Mouse (Mus musculus) adrenal gland (tissue): ENCODE measurements around the gene Creb1.
"Not testable (repeated sequence)": the region's sequence is repeated elsewhere in the genome, so short reads cannot be mapped to it uniquely, and the experiment has no call there.

ENCODE experiments used
- intact Hi-C: fragments of 180-260 bp; cut with DNase I; formaldehyde crosslinking; loops from one replicate; pipeline ENCODE4 v1.15.1; 2025

Creb1 gene

DNA sequence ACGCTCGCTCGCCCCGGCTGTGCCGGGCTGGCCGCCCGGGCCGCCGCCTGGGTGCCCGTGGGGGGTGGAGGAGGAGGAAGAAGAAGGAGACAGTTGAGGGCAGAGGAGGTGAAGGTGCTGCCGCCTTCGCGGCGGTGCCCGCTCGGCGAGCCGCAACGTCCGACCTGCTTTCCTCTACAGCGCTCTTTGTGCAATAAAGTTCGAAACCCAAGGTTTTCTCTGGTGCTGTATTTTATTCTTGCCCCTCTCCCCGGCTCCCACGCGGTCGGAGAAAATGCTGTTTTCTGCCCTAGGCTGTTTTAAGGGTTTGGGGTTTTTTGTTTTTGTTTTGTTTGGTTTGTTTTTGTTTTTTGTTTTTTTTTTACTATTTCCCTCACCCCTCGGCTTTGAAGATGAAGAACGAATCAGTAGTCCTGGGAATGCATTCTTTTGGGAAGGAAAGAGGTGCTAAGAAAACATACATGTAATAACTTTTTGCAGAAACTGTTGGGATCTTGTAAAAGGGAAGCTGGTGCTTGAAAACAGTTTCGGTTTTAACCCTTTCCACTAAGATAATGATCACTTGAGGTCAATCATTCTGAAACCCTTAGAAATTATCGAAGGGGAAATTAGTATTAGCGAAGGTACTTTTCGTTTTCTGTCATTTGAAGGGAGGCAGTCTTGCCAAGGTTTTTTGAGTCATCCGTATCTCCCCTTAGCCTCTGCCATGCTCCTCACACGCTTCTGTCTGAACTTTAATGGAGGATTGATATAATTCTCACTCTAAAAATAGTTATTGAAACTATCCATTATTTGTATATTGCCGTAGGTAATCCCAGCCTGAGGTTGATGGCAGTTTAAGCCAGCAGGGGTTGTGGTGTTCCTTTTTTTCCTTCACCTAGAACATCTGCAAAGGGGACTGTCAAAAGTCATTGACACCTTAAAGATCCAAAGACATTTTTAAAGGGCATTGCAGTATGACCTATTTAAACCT lies 1.3 kb downstream of the Creb1 start:
- intact Hi-C loops: loop anchor here (5.0 kb wide), 2 partner anchors 84 to 159 kb away; partner anchors contain the start of genes Ccnyl1 and Mettl21a

DNA sequence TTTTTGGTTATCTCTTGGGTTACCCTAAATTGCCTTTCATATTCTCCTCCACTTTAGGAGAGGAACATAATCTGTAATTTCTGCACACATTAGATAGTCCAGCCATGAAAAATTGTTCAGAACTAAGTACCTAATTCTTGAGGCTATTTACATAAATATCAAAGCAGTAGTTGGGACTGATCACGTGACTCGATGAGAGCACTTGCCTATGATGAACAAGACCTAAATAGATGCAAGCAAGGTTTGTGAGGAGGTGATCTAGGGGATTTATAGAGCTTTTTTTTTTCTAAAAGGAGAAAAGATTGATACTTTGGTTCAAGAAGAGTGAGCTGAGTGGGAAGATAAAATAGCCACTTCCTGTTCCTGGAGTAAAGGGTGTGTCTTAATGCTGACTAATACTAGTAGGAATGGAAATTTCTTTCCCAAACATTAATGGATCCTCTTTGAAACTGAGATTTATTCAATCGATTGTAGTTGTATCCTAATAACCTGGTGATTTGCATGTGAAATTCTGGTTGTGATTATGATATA lies 6.5 kb downstream of the Creb1 start:
- intact Hi-C loops: no loop called here

DNA sequence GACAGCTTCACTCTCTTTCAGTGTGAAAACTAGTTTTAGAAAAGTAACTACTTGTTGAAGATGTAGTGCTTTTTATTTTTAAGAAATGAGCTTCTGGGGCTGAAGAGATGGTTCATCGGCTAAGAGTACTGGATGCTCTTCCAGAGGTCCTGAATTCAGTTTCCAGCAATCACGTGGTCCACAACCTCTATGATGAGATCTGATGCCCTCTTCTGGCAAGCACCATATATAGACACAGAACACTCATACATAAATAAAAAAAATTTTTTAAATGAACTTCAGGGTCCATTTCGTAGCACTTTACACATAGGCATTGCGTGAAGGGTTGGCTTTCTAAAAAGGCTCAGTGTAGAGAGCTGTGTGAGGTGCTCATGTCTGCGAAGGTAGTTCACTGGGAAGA lies 11.3 kb downstream of the Creb1 start:
- intact Hi-C loops: no loop called here

DNA sequence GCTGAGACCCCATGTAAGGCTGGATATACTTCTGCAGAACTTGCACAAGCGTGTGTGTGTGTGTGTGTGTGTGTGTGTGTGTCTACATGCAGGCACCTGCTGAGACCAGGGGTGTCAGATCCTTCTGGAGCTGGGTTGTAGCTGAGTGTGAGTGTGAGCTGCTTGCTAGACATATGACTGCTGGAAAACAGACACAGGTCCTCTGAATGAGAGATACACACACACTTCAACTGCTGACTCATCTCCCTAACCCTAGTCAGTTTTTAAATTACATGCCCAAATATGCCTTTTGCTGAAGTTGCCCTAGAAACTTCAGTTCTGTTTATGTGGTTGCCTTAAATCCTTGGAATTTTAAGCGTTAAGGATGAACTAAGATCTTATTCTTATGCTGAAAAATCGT lies 13.6 kb downstream of the Creb1 start:
- intact Hi-C loops: no loop called here

DNA sequence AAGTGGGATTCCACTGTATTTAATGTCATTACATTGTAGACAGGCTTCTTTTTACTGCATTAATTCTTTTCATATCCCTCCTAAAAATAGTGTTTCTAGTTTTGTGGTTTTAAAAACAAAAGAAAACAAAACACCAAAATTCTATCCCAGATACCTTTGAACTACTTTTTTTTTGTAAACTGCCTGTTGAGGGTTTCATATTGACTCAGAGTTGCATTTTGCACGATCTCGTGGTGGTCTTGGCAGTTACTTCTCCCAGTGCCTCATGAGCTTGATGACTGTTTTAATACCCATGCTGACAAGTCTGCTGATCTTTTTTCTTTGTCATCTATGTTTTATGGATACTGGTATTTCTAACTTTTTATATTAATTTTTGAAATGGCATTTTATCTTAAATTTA lies 16.9 kb downstream of the Creb1 start:
- intact Hi-C loops: no loop called here

DNA sequence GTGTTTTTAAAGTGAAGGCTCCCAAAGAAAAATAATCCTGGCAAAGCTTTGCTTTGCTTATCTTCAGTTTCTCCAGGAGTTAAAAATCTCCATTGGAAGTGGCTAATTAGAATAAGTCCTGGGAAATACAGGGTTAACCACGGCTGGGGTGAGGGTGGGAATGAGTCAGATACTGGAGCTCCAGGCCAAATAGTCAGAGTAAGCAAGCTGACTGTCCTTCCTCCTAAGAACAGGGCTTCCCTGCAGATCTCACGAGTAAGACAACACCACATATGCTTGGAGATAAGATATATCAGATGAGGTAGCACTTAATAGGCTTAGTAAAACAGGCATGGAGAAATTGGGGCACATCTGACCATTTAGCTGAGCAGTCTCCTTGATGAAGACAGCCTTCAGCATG lies 19.5 kb downstream of the Creb1 start:
- intact Hi-C loops: no loop called here

DNA sequence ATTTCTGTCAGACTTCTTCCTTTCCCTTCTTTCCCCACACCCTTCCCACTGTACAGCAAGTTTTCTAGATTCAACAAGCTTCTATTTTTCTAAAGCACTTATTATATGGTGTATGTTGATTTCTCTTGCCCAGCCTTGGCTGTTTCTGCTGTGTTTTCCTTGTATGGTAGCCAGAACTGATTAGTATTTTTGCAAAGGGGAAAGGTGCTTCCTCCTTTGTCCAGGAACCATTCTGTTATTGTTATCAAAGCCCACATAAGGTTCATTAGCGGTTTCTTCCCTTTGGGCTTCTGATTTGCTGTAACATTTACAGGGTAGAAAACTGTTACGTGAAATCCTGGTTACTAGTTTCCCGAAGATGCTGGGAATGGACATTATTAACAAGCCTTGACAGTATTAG lies 27.7 kb downstream of the Creb1 start:
- intact Hi-C loops: no loop called here

DNA sequence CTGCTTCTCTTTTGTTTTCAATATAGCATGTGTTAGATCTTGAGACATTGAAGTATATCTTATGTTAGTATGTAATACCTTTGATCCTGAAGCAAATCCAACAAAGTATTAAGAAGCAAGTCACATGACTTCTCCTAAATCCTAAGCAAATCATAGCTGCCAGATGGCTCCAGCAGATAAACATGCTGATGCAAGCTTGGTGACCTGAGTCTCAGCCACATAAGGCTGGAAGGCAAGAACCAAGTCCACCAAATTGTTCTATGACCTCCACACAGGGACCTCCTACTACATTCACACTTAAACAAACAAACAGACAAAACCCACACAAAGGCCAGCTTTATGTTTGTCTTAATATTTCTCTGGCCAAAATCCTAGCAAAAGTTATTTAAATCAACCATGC lies 35.8 kb downstream of the Creb1 start:
- intact Hi-C loops: no loop called here

DNA sequence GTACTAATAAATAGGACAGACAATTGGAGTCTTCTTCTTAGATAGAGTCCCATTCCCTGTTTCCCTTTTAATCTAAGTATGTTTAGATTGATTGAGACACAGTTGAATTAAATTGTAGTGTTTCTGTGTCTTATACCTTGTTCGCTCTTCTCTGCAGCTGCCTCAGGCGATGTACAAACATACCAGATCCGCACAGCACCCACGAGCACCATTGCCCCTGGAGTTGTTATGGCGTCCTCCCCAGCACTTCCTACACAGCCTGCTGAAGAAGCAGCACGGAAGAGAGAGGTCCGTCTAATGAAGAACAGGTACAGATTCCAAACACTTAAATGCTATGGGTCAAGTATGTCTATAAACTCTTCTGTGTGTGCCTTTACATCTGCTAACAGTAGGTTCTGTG lies 43.6 kb downstream of the Creb1 start:
- intact Hi-C loops: no loop called here

DNA sequence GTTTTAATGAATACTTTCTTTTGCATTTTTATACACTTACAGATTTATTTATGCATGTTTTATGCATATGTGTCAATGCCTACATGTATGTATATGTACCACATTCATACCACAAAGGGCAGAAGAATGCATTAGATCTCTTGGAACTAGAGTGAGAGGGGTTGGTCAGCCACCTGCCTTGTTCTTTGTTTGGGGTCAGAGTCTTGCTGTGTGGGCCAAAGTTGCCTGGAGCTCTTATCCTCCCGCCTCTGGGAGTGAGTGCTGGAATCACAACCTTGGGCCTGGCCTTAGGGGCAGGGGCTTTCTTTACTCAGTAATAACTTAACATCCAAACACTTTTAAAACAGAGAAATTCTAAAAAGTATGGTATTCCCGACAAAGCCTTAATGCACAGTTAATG lies 44.3 kb downstream of the Creb1 start:
- intact Hi-C loops: no loop called here

DNA sequence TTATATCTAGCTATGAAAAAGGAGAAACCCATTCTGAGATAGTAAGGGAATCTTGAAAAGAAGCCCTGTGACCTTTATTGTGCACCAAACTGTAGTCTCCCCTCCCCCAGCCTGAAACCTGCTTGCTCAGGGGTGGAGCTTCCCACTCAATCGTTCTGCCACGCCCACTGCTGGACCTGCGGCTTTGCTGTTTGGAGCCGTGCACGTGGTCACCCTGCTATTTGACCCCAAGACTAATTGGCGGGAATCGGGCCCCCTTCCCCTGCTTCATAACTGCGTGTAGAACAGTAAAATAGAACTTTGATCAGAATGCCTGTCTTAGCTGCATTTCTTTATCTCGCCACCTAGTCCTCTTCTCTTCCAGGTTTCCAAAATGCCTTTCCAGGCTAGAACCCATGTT lies 45.5 kb downstream of the Creb1 start:
- intact Hi-C loops: not testable (repeated sequence)

DNA sequence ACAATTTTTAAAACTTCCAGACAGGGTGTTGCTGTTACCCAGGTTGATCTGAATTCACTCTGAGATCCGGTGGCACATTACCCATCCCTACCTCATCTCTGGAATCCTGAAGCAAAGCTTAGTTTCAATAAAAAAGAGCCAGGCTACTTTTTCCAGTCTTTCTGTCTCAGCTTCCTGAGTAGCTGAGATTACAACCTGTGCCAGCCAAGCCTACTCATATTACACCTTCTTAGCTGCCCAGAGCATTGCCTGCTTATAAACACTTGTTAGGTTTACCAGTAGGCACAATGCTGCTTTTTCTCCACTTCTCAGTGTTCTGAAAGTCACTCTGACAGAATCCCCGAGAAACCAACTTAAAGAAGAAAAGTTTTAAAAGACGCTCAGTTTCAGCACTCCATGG lies 46.4 kb downstream of the Creb1 start:
- intact Hi-C loops: no loop called here

DNA sequence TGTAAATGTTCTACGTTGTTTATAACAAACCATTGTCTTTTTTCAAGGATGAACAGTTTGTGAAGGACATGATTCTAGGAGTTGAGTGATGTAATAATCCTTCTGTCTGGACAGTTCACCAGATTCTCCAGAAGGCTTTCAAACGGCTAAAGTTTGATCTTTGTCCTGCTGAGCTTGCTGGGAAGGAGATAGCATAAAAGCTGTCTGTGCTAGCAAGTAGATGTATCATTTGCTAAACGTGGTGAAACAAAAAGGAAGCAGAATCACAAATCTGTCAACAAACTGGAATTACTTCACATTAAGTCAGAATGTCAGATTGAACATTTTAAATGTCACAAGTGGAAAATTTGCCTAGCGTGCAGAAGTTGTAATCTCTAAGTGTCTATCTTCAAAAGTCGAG lies 66.5 kb downstream of the Creb1 start:
- intact Hi-C loops: no loop called here

DNA sequence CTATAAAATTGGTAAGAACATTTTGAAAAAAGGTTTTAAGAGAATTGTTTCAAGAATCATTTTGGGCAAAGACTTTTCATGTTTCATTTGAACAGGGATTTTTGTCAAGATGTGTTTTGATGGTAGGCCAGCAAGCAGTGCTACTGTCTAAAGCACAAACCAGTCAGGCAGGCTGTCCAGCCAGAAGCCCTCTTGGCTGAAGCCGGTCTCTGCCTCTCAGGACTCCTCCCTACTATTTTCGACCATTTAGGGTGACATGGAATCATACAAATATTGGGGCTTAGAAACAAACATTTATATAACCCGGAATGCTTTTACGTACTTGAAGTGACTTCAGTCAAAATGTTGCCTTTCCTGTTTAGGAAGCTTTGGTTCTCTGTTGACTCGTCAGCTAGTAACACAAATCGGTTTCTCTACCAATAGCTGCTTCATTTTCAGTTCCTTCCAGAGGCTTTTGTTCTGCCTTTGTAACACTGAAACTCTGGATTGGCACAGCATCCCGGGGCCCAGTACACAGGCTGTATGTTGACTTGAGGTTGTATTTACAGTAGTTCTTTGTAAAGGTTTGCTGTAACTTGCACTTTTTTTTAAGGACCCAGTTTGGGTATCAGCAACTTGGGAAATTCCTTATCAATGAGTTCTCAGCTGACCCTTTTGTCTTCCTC lies 68.1 kb downstream of the Creb1 start:
- intact Hi-C loops: no loop called here

DNA sequence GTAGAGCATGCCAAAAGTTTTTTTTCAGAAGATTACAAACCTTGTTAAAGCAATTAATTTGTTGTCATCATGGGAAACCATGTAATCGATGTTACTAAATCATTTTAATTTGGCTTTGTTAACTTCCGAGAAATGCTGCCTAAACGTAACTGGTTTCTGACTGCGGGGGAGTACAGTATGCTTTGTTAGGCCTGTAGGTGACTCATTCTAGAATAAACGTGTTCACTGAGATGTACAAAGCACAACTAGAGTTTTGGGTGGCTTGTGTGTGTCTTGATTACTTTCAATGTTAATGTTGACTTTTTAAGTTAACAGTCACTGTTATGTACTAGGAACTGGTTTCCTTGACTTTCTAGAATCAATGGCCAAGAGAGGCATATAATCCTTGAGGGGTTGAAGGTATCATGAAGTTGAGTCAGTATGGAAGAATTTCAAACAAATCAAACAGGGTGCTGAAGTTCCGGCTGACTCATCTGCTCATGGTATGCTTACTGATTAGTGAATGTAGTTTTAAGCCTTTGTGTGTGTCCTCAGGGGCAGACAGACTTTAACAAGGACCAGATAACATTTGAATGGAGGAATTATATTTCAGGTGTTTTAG lies 68.9 kb downstream of the Creb1 start:
- intact Hi-C loops: no loop called here

DNA sequence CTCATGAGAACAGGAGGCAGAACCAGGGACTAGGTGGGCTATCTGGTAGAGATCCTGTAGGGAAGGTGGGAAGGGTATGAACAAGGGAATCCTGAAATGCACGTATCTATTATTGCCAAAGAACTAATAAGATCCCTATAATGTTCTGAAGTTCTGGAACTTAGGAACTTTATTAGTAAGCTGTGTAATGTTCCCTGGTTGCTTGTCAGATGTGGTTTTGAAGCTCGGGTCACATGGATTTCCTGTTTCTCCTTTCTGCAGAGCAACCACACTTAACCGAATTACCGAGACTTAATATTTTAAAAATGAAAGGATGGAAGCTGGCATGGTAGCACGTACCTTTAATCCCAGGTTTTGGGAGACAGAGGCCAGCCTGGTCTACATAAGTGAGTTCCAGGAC lies 70.9 kb downstream of the Creb1 start:
- intact Hi-C loops: no loop called here

DNA sequence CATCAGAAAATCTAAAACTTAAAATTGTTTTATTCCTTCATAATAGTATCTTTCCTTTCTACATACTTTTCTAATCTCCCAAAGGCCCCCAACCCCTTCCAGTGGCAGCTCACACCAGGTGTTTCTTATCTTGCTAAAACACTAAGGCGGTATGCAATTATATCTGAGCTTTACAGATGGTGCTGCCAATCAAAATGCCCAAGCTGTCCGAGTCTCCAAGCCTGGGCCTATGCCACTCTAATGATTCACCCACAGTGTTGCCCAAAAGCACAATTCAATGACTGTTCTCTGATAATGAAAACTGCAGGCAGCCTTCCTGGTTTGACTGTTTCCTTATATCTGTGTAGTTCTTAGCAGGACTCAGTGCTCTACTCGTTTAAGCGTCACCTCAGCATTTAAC lies 76.7 kb downstream of the Creb1 start:
- intact Hi-C loops: no loop called here

DNA sequence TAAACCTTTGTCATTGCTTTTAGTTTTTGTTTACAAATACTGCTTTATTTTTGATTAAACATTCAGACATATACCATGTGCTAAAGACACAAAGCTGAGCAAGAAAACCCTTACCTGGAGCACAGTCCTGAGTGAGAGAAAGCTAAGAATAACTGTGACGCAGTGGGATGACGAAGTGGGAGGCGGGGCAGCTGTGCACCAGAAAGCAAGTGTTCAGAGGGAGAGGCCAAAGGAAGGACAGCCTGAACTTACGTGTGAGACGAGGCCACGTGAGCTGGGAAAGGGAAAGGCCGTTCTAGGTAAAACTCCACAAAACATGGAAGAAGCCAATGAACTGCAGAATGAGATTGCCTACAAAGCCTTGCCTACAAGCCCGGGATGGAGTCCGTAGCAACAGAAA lies 77.5 kb downstream of the Creb1 start:
- intact Hi-C loops: loop anchor here (10.0 kb wide), 3 partner anchors 315 to 945 kb away; no protein-coding TSS in a partner anchor

DNA sequence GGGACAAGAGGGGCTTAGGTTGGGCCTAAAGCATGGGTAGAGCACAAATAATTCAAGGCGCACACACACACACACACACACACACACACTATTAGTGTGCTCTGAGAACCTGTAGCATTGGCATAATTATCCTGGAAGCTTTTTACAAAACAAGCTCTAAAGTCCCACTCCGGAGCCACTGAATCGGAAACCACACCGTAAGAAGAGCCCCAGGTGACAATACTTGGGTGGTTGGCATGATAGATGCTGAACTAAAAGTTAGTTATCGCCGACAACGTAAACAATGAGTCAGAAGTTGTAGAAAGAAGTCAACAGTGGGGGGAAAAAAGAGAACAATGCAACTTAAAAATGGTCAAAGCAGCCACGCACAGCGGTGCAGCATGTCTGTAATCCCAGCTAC lies 81.9 kb downstream of the Creb1 start:
- intact Hi-C loops: loop anchor here (10.0 kb wide), 3 partner anchors 310 to 950 kb away; no protein-coding TSS in a partner anchor

DNA sequence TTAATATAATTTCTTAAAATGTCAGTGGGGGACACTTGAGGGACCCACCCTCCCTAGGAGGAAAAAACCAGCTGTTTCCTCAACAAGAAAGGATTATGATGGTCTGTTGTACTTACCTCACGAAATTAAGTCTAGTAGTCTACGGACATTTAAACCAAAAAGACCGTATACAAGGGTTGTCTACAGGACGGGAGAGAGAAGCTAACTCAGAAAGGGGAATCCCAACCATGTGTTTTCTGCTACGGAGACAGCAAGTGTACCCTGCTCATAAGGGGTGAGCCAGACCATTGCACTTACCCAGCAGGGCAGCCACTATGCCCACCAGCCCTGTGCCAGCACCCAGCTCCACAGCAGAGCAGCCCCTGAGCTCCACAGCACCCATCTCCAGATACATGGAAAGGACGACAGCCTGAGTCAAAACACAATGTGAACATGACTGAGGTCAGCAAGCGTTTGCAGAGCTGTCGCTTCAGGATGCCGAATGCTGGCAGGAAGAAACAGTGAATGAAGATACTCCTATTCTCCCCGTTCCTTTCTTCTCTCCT lies 82.4 kb downstream of the Creb1 start:
- intact Hi-C loops: loop anchor here (5.0 to 10.0 kb wide), 5 partner anchors 77 to 950 kb away; partner anchors contain the start of genes Ccnyl1 and Creb1

DNA sequence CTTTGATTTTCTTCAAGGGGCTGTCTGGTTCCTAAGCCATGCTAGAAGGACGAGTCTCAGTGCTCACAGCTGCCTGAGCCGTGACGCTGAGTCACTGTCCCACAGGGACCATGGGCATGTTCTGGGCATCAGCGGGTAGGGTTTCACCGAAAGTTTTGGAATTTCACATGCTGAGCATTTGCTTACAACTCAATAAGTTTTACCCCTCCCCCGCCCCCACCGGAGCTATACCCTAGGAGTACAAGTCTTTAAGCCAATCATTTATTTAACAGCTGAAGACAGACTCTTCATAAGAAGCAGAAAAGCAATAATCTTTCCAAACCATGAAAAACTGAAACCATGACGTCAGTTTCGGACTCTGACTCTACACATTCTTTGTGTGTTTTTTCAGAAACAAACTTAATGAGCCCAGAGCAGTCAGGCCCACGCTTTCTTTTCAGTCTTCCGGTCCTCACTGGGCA lies 83.1 kb downstream of the Creb1 start:
- intact Hi-C loops: loop anchor here (5.0 to 10.0 kb wide), 5 partner anchors 77 to 951 kb away; partner anchors contain the start of genes Ccnyl1 and Creb1
